Mouse (Mus musculus): ENCODE data around the gene Chst11. TPM values are rescaled to one million over a fixed set of nuclear protein-coding genes. Genes with fewer than 3 reads are reported as not detected.
A peak's percentile ranks its signal among the peaks of the same experiment; 100 is the strongest.

Chst11 gene
- 1 to 10 TPM in 1 of 2 experiments, under 1 TPM in 1; 0.77 to 1.2 TPM for total RNA-seq (2021)
- long read RNA-seq, experiment 1, result 0 reads
- long read RNA-seq, experiment 2, result 0 reads

GRCm38 (mm10) chr10:82984950-82985699, at the start of gene Chst11:
TSS of gene Chst11 (plus strand) at chr10:82985498.
- intact Hi-C loops (cut with DNase I), result loop anchor here (5.0 kb wide), 1 partner anchor 197 kb away; no protein-coding TSS in a partner anchor
- peak; percentile 34 to 62 for DNase-seq

- intact Hi-C loops (cut with DNase I), result no loop called here
- no peak for DNase-seq
Observed at GRCm38 (mm10) chr10:82935774-82936173, 49.5 kb upstream of the Chst11 start.

GRCm38 (mm10) chr10:82953415-82953814, 31.9 kb upstream of the Chst11 start:
- intact Hi-C loops (cut with DNase I), result no loop called here
- DNase-seq, result no peak

GRCm38 (mm10) chr10:82955117-82955516, 30.2 kb upstream of the Chst11 start:
- DNase-seq, result no peak
- intact Hi-C loops (cut with DNase I), result no loop called here

GRCm38 (mm10) chr10:82958218-82958761, 27.0 kb upstream of the Chst11 start:
- intact Hi-C loops (cut with DNase I), result no loop called here
- DNase-seq, result no peak

- DNase-seq, result no peak
- intact Hi-C loops (cut with DNase I), result no loop called here
Observed at GRCm38 (mm10) chr10:82959316-82959715, 26.0 kb upstream of the Chst11 start.

GRCm38 (mm10) chr10:82961302-82961701, 24.0 kb upstream of the Chst11 start:
- no peak for DNase-seq
- intact Hi-C loops (cut with DNase I), result no loop called here

GRCm38 (mm10) chr10:82962018-82962417, 23.3 kb upstream of the Chst11 start:
- no peak for DNase-seq
- intact Hi-C loops (cut with DNase I), result no loop called here

- intact Hi-C loops (cut with DNase I), result no loop called here
- DNase-seq, result no peak
Observed at GRCm38 (mm10) chr10:82962472-82963020, 22.8 kb upstream of the Chst11 start.

GRCm38 (mm10) chr10:82964491-82964890, 20.8 kb upstream of the Chst11 start:
- no peak for DNase-seq
- intact Hi-C loops (cut with DNase I), result no loop called here

- intact Hi-C loops (cut with DNase I), result no loop called here
Observed at GRCm38 (mm10) chr10:82966672-82967071, 18.6 kb upstream of the Chst11 start.

GRCm38 (mm10) chr10:82969612-82970011, 15.7 kb upstream of the Chst11 start:
- no peak for DNase-seq
- intact Hi-C loops (cut with DNase I), result no loop called here

More at GRCm38 (mm10) chr10:82966672-82967071, 18.6 kb upstream of the Chst11 start:
- DNase-seq, result no peak

GRCm38 (mm10) chr10:82971549-82971948, 13.7 kb upstream of the Chst11 start:
- no peak for DNase-seq
- intact Hi-C loops (cut with DNase I), result no loop called here

GRCm38 (mm10) chr10:82974201-82974600, 11.1 kb upstream of the Chst11 start:
- intact Hi-C loops (cut with DNase I), result no loop called here
- DNase-seq, result no peak

GRCm38 (mm10) chr10:82974627-82975177, 10.6 kb upstream of the Chst11 start:
- intact Hi-C loops (cut with DNase I), result no loop called here
- DNase-seq, result no peak

- intact Hi-C loops (cut with DNase I), result no loop called here
- no peak for DNase-seq
Observed at GRCm38 (mm10) chr10:82975806-82976205, 9.5 kb upstream of the Chst11 start.

- intact Hi-C loops (cut with DNase I), result no loop called here
- DNase-seq, result no peak
Observed at GRCm38 (mm10) chr10:82982286-82982685, 3.0 kb upstream of the Chst11 start.

- peak in 1 of 2 experiments; percentile 31 for DNase-seq
- intact Hi-C loops (cut with DNase I), result loop anchor here (5.0 kb wide), 1 partner anchor 197 kb away; no protein-coding TSS in a partner anchor
Observed at GRCm38 (mm10) chr10:82985700-82986131, 418 bp downstream of the Chst11 start.

GRCm38 (mm10) chr10:82986251-82986992, 1.1 kb downstream of the Chst11 start:
- intact Hi-C loops (cut with DNase I), result loop anchor here (5.0 kb wide), 1 partner anchor 196 kb away; no protein-coding TSS in a partner anchor
- no peak for DNase-seq

- DNase-seq, result no peak
- intact Hi-C loops (cut with DNase I), result loop anchor here (5.0 kb wide), 1 partner anchor 195 kb away; no protein-coding TSS in a partner anchor
Observed at GRCm38 (mm10) chr10:82986993-82987349, 1.7 kb downstream of the Chst11 start.
